Mouse (Mus musculus): Measurements from ENCODE around the gene Esrrg. TPM values are rescaled to one million over a fixed set of nuclear protein-coding genes. Genes with fewer than 3 reads are reported as not detected.

Gene Esrrg
- polyA plus RNA-seq, 1 experiment from 2014 or later: 22.4 TPM

DNA sequence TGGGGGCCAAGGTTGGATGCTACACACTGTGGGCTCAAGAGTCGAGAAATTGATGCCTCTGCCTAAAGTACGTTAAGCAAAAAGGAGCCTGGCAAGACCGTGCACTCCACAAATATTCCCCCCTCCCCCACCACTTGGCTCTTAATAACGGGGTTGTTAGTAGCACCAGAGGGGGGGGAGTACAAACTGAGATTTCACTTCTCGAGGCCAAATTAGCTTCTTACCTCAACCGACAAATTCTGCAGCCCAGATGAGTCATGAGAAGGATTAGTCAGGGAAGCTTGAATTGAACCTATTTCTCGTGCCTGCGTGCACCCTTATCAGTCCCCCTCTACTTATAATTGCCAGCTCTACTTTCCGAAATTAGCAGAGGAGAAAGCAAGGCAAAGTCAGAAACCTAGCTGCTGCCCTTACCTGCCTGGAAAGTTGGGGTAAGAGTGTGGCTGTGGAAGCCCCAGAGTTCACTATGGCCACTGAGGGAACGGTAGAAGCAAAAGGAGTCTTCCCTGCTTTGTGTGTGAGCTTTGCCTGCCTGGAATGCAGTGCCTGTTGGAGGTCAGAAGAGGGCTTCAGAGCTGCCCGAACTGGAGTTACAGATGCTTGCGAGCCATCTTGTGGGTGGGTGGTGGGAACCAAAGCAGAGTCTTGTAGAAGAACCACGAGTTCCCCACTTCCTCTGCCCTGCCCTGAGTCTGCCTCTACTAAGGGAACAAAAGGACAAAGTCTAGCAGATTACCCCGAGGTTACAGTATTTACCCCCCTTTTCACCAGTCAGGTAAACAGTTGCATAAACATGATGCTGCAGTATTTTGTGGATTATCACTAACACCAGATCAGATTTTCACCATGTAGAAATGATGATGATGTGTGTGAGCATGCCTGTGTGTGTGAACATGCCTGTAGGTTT, 409.6 kb downstream of the Esrrg start:
- Histone ChIP-seq H3K36me3 (peaks cover 10% of the 10 kb centered on the region; the same call in 1 of the 2 replicates), H3K27me3 (ENCODE audit: insufficient read depth, poor library complexity, severe bottlenecking) (no peaks in the 10 kb centered on the region), H3K9me3 (no peaks in the 10 kb centered on the region), H3K4me1 (peaks cover 19% of the 10 kb centered on the region), H3K4me3 (0 out of 2 replicates have a peak overlapping the region, but pooled peaks have one; percentile 22), H3K27ac (peak overlapping the region; percentile 69; the same call in 1 of the 2 replicates)
- 40% methylated on average over 14 of the region's 14 CpGs for WGBS
- DNase-seq (ENCODE audit: low spot score): no peak

DNA sequence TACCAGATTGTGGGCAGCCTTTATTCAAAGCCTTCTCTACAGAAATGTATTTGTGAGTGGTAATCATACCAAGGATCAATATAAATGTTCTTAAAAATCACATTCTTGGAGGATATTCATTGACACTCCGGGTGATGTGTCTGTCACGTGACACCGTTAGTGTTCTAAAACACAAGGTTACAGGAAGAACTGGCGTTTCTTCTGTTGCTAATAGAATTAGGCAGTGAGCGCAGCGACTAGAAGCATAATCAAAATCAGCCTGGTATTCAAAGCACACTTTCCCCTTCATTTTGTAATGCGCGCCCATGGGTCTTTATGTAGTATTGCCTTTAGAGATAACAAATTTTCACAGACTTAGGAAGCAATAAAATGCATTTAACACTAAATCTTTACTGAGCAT, 420.6 kb downstream of the Esrrg start:
- H3K36me3 ChIP-seq: no peaks in the 10 kb centered on the region
- H3K27ac ChIP-seq: no peak overlapping the region
- 74% methylated on average over 8 of the region's 8 CpGs for WGBS
- no peak for DNase-seq (ENCODE audit: low spot score)
- H3K4me3 ChIP-seq: no peak overlapping the region
- H3K27me3 ChIP-seq (ENCODE audit: insufficient read depth, poor library complexity, severe bottlenecking): no peaks in the 10 kb centered on the region
- peaks cover 8% of the 10 kb centered on the region for H3K4me1 ChIP-seq
- no peaks in the 10 kb centered on the region for H3K9me3 ChIP-seq

DNA sequence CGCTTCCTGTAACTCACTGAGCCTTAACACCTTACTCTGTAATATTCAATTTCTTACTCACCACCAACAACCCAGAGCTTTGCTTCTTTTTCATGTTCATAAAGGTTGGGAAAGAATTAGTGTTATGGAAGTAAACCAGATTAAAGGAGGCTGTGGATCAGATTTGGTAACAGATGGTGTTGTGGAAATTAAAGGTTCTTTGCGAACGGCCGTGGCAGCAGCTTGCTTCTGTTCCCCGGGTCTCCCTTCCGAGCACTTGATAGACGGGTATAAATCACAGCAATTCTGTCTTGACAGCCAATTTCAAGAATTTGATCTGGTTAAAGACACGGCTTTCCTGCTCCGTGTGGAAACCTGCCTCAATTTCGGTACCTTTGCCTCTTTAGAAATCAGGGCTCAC, 421.5 kb downstream of the Esrrg start:
- H3K4me1 ChIP-seq: peaks cover 8% of the 10 kb centered on the region
- no peaks in the 10 kb centered on the region for H3K36me3 ChIP-seq
- 52% methylated on average over 10 of the region's 10 CpGs for WGBS
- H3K9me3 ChIP-seq: no peaks in the 10 kb centered on the region
- H3K27me3 ChIP-seq (ENCODE audit: insufficient read depth, poor library complexity, severe bottlenecking): no peaks in the 10 kb centered on the region
- H3K4me3 ChIP-seq: no peak overlapping the region
- H3K27ac ChIP-seq: no peak overlapping the region
- no peak for DNase-seq (ENCODE audit: low spot score)

DNA sequence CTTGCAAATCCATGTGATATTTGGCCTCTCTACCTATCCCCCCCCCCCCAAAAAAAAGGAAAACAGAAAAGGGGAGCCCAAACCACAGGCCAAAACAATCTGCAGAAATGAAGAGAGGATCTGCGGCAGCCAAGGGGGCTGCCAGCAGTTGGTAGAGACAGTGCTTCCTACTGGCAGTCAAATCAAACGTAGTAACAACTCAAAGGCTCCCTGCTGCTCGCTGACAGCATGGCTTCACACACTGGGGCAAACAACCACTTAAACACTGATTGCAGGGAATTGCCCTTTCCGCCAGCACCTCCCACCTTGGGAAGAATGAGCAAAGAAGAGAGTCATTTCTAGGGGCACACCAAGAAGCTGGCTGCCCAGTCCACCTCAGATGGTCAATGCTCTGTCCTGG, 422.7 kb downstream of the Esrrg start:
- no peaks in the 10 kb centered on the region for H3K27me3 ChIP-seq (ENCODE audit: insufficient read depth, poor library complexity, severe bottlenecking)
- no peak overlapping the region for H3K27ac ChIP-seq
- H3K9me3 ChIP-seq: no peaks in the 10 kb centered on the region
- no peak for DNase-seq (ENCODE audit: low spot score)
- no peaks in the 10 kb centered on the region for H3K36me3 ChIP-seq
- H3K4me3 ChIP-seq: no peak overlapping the region
- H3K4me1 ChIP-seq: peaks cover 8% of the 10 kb centered on the region
- WGBS: 20% methylated on average over 4 of the region's 4 CpGs

DNA sequence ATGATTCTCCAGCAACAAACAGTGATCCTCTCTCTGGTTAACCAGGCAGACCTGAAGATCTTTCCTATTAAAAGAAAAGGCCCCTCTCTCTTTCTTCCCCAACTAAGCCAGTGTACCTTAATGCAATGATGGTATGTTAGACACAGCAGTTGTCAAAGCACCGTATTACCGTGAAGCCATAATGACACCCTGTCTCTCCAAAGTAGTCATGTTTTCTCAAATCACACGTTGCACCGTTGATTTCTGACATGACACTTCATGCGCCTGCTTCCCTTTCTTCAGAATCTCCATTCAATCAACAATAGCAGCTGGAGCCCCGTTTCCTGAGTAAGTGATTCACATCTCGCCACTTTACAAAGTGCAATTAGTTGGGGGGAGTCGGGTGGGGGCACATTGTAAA, 427.4 kb downstream of the Esrrg start:
- 42% methylated on average over 8 of the region's 8 CpGs for WGBS

DNA sequence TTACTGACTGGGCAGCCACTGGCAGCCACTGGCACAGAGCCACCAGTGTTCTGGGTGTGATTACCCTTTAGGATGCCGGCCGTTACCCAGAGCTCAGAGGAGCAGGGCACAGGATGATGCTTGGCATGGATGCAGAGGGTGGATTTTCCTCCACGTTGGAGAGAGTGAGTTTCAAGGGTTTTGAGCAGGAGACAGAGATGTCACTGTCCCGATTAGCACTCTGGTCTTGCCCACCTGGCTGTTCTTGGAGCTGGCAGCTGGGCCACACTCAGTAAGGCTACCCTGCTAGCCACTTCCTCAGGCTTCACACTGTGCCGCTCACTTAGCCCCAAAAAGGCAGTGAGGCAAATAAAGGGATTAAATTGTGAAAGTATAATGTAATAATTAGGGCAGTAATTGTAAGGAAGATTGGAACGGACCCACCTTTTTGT, 438.1 kb downstream of the Esrrg start:
- peak; percentile 70 for DNase-seq (ENCODE audit: low spot score)
- Histone ChIP-seq H3K9me3 (no peaks in the 10 kb centered on the region), H3K36me3 (peaks cover 49% of the 10 kb centered on the region), H3K4me1 (0 out of 2 replicates have a peak, but pooled peaks cover 3% of the 10 kb centered on the region), H3K27ac (no peak overlapping the region), H3K4me3 (no peak overlapping the region), H3K27me3 (ENCODE audit: insufficient read depth, poor library complexity, severe bottlenecking) (no peaks in the 10 kb centered on the region)
- 82% methylated on average over 6 of the region's 6 CpGs for WGBS

More for the DNA sequence above, 427.4 kb downstream of the Esrrg start:
- Histone ChIP-seq H3K4me1 (peaks cover 8% of the 10 kb centered on the region), H3K4me3 (no peak overlapping the region), H3K9me3 (no peaks in the 10 kb centered on the region), H3K27ac (no peak overlapping the region), H3K36me3 (peaks cover 5% of the 10 kb centered on the region; the same call in 1 of the 2 replicates), H3K27me3 (ENCODE audit: insufficient read depth, poor library complexity, severe bottlenecking) (no peaks in the 10 kb centered on the region)
- no peak for DNase-seq (ENCODE audit: low spot score)

DNA sequence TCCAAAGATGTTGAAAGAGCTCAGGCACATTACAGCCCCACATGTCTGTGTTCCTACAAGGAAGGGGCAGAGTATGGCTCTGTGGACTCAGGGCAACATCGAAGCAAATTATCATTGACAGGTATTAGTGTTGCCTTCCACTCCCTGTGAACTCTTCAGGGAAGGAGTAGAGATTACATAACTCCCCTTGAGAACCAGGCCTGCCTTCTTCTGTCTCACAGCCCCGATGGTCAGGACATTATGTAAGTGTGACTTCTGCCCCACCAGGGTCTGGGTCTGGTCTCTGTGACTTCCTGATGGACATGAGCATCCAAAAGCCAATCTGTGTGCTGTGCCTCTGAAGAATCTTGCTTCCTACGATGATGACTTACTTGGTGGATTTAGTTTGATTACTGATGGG, 438.6 kb downstream of the Esrrg start:
- no peaks in the 10 kb centered on the region for H3K9me3 ChIP-seq
- 81% methylated on average over 3 of the region's 3 CpGs for WGBS
- H3K4me3 ChIP-seq: no peak overlapping the region
- H3K27ac ChIP-seq: no peak overlapping the region
- H3K27me3 ChIP-seq (ENCODE audit: insufficient read depth, poor library complexity, severe bottlenecking): no peaks in the 10 kb centered on the region
- no peak for DNase-seq (ENCODE audit: low spot score)
- peaks cover 49% of the 10 kb centered on the region for H3K36me3 ChIP-seq
- H3K4me1 ChIP-seq: no peaks in the 10 kb centered on the region

DNA sequence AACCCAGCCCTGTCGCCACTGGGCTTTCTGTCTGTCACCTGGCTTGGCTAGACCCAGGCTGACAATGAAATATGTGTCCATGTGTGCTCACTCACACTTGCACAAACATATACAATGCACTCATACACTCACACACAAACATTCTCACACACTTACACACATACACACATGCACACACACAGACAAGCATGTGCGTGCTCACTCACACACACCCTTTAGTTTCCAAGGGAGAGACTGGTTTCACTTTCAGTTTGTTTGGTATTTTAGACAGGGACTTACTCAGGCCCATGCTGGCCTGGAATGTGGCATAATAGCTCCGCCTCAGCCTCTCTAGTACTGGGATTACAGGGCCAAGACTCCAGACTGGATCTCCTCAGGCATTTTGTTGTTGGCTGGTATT, 447.3 kb downstream of the Esrrg start:
- H3K27ac ChIP-seq: no peak overlapping the region; the same call in 1 of the 2 replicates

DNA sequence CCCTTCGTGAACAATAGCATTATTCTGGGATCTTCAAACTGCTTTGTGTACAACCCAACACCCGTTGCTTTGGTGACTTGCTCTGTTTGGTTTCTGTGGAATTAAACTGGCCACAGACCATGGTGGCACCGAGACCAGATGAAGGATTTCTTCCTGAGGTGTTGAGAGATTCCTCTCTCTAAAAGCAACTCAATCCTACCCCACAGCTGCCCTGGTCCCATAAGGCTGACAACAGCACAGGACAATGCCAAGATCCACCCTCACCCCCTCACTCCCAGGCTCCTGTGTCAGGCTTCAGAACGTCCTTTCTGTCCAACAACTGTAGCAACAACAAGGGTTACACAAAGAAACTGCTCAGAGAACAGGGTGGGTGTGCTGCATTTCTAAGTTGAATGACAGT, 449.3 kb downstream of the Esrrg start:
- H3K9me3 ChIP-seq: no peaks in the 10 kb centered on the region
- H3K27me3 ChIP-seq (ENCODE audit: insufficient read depth, poor library complexity, severe bottlenecking): no peaks in the 10 kb centered on the region
- H3K36me3 ChIP-seq: 0 out of 2 replicates have a peak, but pooled peaks cover 5% of the 10 kb centered on the region
- no peak for DNase-seq (ENCODE audit: low spot score)
- 0 out of 2 replicates have a peak, but pooled peaks cover 11% of the 10 kb centered on the region for H3K4me1 ChIP-seq
- no peak overlapping the region; the same call in 1 of the 2 replicates for H3K27ac ChIP-seq
- no peak overlapping the region for H3K4me3 ChIP-seq
- WGBS: 60% methylated on average over 4 of the region's 4 CpGs

More for the DNA sequence above, 447.3 kb downstream of the Esrrg start:
- H3K27me3 ChIP-seq (ENCODE audit: insufficient read depth, poor library complexity, severe bottlenecking): no peaks in the 10 kb centered on the region
- H3K9me3 ChIP-seq: no peaks in the 10 kb centered on the region
- peak overlapping the region; percentile 12; the same call in 1 of the 2 replicates for H3K4me3 ChIP-seq
- 0 out of 2 replicates have a peak, but pooled peaks cover 11% of the 10 kb centered on the region for H3K4me1 ChIP-seq
- no peak for DNase-seq (ENCODE audit: low spot score)
- 49% methylated on average over 3 of the region's 3 CpGs for WGBS
- H3K36me3 ChIP-seq: 0 out of 2 replicates have a peak, but pooled peaks cover 4% of the 10 kb centered on the region

DNA sequence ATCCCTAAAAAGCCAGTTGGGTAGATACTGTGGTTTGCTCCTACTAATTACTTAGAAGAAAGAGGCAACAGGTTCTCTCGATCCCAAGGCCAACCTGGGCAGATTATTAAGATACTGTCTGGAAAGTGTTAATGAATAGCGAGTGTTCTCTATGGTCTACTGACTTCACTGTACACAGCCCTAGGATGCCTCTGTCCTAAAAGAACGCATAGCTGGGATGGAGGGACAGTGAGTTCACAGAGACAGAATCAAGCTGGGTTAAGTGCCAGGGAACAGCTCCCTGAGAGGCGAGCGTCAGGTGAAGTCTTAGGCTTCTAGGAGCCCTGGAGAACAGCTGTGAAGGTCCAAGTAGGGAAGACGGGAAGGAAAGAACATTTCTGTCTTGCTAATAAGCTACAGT, 450.4 kb downstream of the Esrrg start:
- 83% methylated on average over 6 of the region's 6 CpGs for WGBS
- Histone ChIP-seq H3K36me3 (peaks cover 11% of the 10 kb centered on the region), H3K4me3 (no peak overlapping the region), H3K9me3 (no peaks in the 10 kb centered on the region), H3K27me3 (ENCODE audit: insufficient read depth, poor library complexity, severe bottlenecking) (no peaks in the 10 kb centered on the region), H3K27ac (no peak overlapping the region), H3K4me1 (0 out of 2 replicates have a peak, but pooled peaks cover 11% of the 10 kb centered on the region)
- no peak for DNase-seq (ENCODE audit: low spot score)

DNA sequence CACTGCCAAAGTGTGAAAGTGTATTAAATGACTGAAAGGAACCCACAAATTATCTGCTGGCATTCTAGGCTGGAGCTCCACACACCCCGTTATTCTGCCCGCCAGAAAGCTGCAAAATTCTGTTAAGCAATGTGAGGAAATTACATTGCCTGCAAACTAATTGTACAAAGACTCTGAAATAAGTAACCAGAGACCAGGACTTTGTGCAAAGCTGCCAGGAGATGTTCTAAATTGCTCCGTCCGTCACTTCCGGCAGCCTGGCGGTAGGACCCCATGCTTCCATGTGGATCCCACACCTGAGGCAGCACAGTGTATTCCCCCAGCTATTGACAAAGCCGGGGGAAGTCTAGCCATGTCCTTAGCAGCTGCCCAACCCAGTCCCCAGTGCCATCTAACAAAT, 451.9 kb downstream of the Esrrg start:
- WGBS: 92% methylated on average over 7 of the region's 7 CpGs
- Histone ChIP-seq H3K27ac (no peak overlapping the region), H3K36me3 (peaks cover 11% of the 10 kb centered on the region), H3K27me3 (ENCODE audit: insufficient read depth, poor library complexity, severe bottlenecking) (no peaks in the 10 kb centered on the region), H3K4me1 (0 out of 2 replicates have a peak, but pooled peaks cover 11% of the 10 kb centered on the region), H3K9me3 (no peaks in the 10 kb centered on the region), H3K4me3 (no peak overlapping the region)
- DNase-seq (ENCODE audit: low spot score): no peak

DNA sequence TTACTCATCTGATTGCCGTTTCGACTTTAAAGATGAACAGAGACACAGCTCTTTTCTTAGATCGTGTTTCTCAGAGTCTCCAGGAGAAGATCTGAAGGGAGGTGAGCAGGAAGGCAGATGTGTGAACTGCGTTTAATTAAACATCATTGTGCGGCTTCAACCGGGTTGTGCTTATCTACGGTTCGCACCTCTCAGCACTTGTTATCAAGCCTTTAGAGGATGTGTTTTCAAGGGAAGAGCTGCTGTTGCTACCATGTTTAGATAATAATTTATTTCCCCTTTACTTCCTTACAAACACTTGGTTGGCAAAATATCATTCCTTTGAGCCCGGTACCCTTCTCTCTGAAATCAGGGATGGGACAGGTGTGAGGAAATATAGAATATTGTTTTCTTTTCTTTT, 460.2 kb downstream of the Esrrg start:
- H3K36me3 ChIP-seq: peaks cover 15% of the 10 kb centered on the region
- 44% methylated on average over 9 of the region's 9 CpGs for WGBS
- no peak overlapping the region for H3K4me3 ChIP-seq
- H3K4me1 ChIP-seq: no peaks in the 10 kb centered on the region
- DNase-seq (ENCODE audit: low spot score): no peak
- no peak overlapping the region for H3K27ac ChIP-seq
- H3K27me3 ChIP-seq (ENCODE audit: insufficient read depth, poor library complexity, severe bottlenecking): no peaks in the 10 kb centered on the region
- no peaks in the 10 kb centered on the region for H3K9me3 ChIP-seq

DNA sequence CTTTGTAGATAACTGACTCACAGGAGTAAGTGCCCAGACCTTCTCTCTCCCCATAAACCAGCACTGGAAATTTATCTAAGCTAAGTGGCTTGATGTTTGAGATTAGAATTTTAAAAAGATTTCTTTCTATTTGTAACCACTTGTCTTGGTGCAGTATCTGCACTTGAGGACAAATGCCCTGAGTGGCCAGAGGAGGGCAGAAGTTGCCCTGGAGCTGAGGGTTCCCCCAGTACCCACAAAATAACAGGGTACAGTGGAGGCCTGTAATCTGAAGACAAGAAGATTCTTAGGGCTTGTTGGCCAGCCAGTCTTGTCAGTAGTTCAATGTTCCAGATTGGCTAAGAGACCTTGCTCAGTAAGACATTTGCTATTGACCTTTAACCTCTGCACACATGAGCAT, 461.3 kb downstream of the Esrrg start:
- no peaks in the 10 kb centered on the region for H3K9me3 ChIP-seq
- no peak overlapping the region for H3K27ac ChIP-seq
- no peaks in the 10 kb centered on the region for H3K27me3 ChIP-seq (ENCODE audit: insufficient read depth, poor library complexity, severe bottlenecking)
- H3K4me3 ChIP-seq: no peak overlapping the region
- peaks cover 20% of the 10 kb centered on the region for H3K36me3 ChIP-seq
- no peaks in the 10 kb centered on the region for H3K4me1 ChIP-seq
- DNase-seq (ENCODE audit: low spot score): no peak
